Mouse (Mus musculus) hindlimb bud, embryonic 11.5 days (tissue): Measurements from ENCODE around the gene Lrrc4b.

Source experiments
- DNase-seq: peaks from one replicate; pipeline ENCODE4 v3.0.0-alpha.2; 2012; ENCODE audit warnings: low read depth, low spot score; ENCODE audit errors: extremely low spot score

The Lrrc4b gene

DNA sequence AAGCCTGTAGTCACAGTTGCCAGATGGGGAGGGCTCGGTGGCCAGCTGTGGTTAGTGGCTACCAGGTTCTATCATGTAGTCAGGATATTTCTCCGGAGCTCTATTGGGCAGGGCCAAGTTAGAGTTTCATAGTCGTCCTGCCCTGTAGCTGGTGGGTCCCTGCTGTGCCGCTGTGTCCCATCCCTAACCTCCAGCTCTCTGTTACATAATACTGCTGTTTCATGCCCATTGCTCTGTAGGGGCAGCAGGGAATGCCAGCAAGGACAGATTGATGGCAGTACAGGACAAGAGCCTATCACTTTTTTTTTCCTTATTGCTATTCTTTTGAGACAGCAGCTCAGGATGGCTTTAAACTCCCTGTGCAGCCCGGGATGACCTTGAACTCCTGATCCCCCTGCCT, 7.0 kb downstream of the Lrrc4b start:
- DNase-seq = no peak

GRCm38 (mm10) chr7:44436267-44436666, 7.4 kb downstream of the Lrrc4b start:
- no peak for DNase-seq

DNA sequence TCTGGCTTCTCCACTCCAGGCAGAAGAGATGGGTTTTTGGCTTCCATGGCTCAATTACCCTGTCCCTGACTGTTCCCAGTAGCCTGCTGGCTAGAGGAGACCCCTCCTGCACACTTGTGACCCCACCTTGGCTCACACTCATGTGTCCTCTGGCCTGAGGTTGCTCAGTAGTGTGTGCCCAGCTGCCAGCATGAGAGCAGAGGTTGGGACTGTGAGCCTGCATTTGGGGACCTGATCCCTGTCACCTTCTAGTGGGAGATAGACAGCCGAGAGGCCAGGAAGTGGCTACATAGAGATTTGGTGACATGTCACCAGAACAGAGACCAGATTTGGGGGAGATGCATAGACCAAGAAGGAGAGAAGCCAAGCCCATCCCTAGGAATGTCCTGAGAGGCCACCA, 8.4 kb downstream of the Lrrc4b start:
- no peak for DNase-seq

GRCm38 (mm10) chr7:44437933-44438332, 9.1 kb downstream of the Lrrc4b start:
- no peak for DNase-seq

DNA sequence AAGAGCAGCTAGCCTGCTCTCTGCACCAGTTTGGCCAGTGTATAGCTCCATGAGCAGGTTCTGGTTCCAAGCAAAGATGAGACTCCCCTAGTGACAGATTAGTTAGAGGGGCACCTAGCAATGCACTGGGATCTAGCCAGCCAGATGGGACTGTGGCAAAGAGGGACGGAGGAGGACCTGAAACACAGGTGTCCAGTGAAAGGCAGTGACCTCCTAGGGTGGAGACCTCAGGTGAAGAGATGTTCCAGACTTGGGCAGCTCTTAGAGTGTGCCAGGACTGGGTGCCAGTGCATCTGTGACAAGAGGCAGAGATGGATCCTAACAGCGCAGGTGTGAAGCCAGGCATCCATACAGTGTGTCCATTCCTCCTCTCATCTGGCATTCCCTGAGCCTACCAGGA, 10.9 kb downstream of the Lrrc4b start:
- DNase-seq = no peak

- no peak for DNase-seq
These were observed 11.7 kb downstream of the Lrrc4b start for GRCm38 (mm10) chr7:44440479-44440878.

DNA sequence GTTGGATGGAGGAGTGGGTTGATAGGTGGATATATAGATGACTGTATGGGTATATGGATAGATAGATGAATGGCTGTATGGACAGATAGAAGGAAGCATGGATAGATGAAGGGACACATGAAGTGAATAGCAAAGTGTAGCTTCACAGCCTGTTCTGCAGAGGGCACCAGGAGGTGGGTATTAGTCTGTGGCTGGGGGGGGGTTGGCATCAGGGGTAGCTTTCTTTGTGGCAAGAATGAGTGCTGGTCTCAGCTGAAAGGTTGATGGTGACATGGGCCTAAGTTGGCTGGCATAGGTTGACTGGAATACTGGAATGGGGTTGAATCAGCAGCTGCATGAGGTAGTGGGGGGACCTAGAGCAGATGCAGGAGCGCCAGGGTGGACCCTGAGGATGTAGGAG, 12.4 kb downstream of the Lrrc4b start:
- DNase-seq = no peak

DNA sequence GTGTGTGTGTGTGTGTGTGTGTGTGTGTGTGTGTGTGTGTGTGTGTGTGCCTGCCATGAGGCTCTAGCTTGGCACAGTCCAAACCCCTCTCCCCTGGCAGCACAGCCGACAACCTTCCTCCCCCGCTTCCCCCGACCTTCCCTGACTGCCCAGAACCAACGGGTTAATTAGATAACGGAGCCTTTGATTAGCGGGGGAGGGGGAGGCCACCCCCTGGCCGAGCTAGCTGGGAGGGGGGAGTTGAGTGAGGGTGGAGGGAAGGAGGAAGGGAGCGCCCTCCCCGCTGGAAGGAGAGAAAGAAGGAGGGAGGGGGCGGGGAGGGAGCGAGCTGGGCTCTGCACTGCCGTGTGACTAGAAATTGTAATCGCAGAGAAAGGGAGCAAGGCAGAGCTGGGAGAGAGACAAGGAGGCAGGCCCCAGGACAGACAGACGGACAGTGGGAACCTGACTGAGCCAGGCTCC, 12.9 kb downstream of the Lrrc4b start:
- DNase-seq = no peak

GRCm38 (mm10) chr7:44442407-44442821, 13.6 kb downstream of the Lrrc4b start:
- no peak for DNase-seq

- DNase-seq = no peak
These were observed 14.7 kb downstream of the Lrrc4b start for GRCm38 (mm10) chr7:44443268-44444173.

DNA sequence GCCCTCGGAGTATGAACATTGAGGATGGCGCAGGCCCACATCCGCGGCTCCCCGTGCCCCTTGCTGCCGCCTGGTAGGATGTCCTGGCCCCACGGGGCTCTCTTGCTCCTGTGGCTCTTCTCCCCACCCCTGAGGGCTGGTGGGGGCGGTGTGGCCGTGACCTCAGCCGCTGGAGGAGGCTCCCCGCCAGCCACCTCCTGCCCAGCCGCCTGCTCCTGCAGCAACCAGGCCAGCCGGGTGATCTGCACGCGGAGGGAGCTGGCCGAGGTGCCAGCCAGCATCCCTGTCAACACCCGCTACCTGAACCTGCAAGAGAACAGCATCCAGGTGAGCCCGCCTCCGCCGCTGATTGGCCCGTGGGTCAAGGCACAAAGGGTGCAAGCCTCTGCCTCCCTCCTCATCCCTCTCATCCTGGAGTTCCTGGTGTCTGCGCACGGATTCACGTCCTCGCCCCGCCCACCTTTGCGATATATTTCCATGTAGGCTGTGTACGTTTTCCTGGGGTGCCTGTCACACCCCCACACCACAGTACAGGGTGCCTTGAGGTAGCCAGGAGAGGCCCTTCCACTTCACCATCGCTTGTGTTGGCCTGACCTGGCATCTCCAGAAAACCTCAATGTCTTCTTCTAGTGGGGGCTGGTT, 16.2 kb downstream of the Lrrc4b start:
- DNase-seq = no peak

DNA sequence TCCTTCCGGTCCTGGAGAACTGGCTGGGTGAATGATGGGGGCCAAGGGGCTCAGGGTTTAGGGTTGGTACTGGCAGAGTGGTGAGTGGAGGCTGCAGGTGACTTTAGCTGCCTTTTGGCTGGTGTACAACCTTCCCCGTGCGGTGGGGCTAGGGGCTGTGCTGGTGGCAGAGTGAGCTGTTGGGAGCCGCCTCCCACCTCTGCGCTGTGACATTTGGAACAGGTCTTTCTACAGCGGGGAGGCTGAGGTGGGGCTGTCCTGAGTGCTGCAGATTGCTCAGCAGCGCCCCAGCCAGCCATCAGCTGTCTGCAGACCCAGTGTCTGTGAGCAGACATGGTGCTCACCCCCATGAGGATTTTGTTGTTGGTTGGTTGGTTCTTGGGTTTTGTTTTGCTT, 16.7 kb downstream of the Lrrc4b start:
- DNase-seq = no peak

GRCm38 (mm10) chr7:44446070-44446855, 17.4 kb downstream of the Lrrc4b start:
- DNase-seq = no peak

DNA sequence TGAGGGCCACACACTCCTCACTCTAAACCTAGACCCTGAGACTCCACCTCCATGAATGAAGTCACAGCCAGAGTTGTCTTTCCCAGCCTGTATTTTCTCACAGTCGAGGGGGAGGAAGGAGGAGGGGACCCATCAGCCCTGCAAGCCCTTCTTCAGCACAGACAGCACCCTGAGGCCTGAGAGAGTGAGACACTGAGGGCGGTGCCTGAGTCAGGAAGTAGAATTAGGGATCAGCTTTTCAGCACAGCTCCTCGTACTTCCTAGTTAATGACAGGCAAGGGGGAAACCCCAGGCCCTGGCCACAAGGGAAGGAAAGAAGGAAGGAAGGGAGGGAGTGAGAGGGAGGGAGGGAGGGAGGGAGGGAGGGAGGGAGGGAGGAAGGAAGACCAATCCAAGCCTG, 24.4 kb downstream of the Lrrc4b start:
- DNase-seq = no peak

- DNase-seq = no peak
These were observed 27.5 kb downstream of the Lrrc4b start for GRCm38 (mm10) chr7:44456302-44456701.

DNA sequence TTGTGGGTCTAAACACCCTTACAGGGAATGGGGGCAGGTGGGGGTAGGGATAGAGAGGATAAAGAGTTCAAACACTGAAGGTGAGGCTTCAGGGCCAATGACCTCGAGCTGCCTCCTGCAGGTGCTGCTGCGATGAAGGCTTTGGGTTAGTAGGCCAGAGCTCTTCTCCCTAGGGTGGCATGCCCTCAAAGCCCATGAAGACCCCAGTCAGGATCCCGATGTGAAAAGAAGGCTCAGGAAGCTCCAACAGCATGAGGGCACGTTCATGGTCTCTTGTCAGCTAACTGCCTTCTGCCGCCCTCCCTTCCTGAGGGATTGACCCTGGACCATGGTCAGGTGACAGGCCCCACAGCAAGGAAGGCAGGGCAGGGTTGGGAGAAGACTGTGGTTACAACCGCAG, 31.2 kb downstream of the Lrrc4b start:
- DNase-seq = no peak

DNA sequence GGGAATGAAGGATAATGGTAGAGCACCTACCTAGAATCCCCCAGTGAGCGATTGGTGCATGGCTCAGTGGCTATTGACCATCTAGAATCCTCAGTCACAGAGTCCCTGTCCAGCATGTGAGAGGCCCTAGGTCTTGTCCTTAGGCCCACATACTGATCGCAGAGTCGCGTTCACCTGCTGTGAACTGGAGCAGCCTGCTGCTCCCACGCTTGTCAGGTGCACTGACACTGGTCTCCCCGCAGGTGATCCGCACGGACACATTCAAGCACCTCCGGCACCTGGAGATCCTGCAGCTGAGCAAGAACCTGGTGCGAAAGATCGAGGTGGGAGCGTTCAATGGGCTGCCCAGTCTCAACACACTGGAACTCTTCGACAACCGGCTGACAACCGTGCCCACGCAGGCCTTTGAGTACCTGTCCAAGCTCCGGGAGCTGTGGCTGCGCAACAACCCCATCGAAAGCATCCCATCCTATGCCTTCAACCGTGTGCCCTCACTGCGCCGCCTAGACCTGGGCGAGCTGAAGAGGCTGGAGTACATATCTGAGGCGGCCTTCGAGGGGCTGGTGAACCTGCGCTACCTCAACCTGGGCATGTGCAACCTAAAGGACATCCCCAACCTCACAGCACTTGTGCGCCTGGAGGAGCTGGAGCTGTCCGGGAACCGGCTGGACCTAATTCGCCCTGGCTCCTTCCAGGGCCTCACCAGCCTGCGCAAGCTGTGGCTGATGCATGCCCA, 32.1 kb downstream of the Lrrc4b start:
- no peak for DNase-seq

DNA sequence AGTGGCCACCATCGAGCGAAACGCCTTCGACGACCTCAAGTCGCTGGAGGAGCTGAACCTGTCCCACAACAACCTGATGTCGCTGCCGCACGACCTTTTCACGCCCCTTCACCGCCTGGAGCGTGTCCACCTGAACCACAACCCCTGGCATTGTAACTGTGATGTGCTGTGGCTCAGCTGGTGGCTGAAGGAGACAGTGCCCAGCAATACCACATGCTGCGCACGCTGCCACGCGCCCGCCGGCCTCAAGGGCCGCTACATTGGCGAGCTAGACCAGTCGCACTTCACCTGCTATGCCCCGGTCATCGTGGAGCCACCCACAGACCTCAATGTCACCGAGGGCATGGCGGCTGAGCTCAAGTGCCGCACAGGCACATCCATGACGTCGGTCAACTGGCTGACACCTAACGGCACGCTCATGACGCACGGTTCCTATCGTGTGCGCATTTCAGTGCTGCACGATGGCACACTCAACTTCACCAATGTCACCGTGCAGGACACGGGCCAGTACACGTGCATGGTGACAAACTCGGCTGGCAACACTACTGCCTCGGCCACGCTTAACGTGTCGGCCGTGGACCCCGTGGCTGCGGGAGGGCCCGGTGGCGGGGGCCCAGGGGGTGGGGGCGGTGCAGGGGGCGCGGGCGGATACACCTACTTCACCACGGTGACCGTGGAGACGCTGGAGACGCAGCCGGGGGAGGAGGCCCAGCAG, 32.8 kb downstream of the Lrrc4b start:
- DNase-seq = no peak

- no peak for DNase-seq
These were observed 33.6 kb downstream of the Lrrc4b start for GRCm38 (mm10) chr7:44462218-44463055.
